Mouse (Mus musculus): Measurements from ENCODE around the gene Gpcpd1.
"Not testable (repeated sequence)": the region's sequence is repeated elsewhere in the genome, so short reads cannot be mapped to it uniquely, and the experiment has no call there.

Gene Gpcpd1

GRCm38 (mm10) chr2:132587240-132587779 is at the start of gene Gpcpd1:
Gene Gpcpd1 (minus strand): TSS chr2:132587729.
- DNase-seq (ENCODE audit: low read depth): no peak

DNA sequence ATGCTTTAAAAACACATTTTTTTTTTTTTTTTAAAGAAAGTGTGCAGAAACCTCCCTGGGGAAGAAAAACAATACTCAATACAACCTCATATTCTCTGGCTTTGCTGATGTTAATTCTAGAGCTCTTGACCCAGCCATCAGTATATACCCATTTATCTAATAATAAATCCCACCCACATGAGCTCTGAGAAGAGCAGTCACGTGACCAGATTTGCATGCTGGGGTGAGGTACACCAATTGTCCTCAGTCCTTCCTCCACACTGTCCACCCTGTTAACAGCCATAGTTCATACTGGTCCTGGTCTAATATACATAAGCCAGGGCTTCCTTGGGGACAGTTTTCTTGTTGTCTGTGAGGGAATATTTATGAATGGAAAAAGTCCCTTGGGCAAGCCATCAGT is 49.0 kb upstream of the Gpcpd1 start:
- no peak for DNase-seq (ENCODE audit: low read depth)

DNA sequence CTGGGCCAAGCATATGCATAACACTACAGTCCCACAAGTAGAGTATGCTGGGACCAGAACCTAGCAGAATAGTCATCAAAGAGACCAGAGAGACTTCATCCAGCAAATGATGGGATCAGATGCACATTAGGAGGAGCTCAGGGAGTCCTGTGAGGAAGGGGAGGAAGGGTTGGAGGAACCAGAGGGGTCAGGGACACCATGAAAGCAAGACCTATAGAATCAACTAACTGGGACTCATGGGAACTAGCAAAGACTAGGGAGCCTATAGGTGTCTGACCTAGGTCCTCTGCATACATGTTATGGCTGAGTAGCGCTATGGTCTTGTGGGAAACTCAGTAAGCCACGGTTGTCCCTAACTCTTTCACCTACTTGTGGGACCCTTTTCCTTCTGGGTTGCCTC is 41.1 kb upstream of the Gpcpd1 start:
- no peak for DNase-seq (ENCODE audit: low read depth)

DNA sequence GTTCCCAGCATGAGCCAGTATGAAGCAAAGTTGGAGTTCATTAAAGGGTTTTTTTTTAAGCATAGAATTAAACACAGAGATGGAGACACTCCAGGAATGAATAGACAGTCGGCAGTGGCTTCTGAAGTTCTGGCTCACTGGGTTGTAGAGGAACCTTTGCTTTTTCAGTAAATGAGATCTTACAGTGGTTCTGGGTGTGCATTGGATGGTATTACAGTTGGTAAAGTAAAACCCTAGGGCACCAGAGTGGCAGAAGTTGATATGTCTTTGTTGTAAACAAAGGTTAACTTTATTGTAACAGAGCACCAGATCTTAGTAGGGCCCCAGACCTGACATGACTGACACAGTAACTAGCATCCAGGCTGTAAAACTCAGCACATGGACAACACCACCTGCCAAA is 35.6 kb upstream of the Gpcpd1 start:
- DNase-seq (ENCODE audit: low read depth): no peak

DNA sequence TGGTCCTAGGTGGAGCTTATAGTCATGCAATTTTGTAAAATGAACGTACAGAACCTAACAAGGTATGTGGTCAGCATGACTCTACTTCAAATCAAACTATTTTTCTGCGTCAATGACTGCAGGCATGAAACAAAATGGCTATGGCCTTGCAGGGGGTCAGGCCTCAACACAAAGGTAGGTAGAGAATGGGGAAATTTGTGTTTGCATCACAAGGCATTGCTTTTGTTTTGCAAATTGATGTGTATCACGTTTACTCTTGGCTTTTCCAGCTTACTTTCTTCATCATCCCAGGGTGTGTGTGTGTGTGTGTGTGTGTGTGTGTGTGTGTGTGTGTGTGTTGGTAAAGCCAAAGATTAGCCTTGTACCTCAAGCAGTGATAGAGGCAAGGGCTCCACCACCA is 30.2 kb upstream of the Gpcpd1 start:
- DNase-seq (ENCODE audit: low read depth): no peak

- peak; percentile 97 for DNase-seq (ENCODE audit: low read depth)
These were observed 26.2 kb upstream of the Gpcpd1 start for GRCm38 (mm10) chr2:132613581-132614188.

DNA sequence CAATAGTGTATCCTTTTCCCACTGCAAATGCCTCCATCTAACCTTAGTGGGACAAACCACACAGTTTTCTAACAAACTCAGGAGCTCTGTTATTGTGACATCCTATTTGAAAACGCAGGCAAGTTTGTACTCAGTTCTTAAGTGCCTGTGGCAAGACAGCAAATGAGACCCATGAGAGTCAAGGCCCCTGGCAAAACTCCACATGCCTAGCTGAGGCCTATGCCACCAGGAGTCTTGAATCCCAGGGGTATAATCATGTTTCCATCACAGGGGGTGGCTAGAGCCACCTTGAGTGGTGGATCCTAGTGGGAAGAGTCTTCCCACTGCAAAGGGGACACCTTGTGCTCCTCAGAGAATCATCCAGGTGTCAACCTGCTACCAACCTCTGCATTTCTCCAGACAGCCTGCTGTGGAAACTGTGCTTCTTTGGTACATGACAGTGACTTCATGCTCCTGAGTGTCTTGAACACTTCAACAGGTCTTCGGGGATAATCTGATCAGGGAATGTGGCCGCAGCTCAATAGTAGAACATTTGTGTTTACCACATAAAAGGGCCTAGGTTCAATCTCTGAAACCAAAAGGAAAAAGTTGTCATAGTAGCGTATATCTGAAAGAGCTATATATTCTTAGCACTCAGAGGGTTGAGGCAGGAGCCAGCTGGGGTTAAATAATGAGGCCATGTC is 24.2 kb upstream of the Gpcpd1 start:
- DNase-seq (ENCODE audit: low read depth): no peak

- peak; percentile 30 for DNase-seq (ENCODE audit: low read depth)
These were observed 19.9 kb upstream of the Gpcpd1 start for GRCm38 (mm10) chr2:132607141-132608093.

DNA sequence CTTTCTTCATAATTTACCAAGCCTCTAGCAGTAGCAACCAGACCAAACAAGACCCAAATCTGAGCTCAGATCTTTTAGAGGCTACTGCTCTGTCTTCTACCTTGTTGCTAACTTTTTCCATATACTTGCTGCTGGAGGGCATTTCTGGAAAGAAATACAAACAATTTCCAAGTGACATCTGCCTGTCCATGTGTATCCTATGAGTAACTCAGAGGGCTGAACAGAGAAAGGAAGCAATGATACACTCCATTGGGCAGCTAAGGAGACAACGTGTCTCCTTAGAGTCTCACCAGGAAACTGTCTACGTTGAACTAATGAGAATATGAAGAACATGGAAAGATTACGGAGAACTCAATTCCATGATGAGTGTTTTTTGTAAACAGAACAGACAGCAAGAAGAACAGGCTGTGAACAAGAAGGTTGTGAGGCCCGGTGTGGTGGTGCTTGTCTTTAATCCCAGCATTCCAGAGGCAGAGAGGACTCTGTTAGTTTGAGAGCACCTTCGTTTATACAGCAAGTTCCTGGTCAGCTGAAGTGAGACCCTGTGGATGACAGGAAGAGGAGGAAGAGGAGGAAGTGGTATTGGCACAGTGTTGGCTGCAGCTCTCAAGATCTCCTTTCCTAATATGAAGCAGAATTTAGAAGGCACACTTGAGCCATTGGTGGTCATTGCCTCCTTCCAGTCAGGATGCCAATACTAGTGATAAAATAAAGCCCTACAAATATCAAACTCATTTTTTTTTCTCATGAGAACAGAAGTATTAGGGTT is 18.4 kb upstream of the Gpcpd1 start:
- no peak for DNase-seq (ENCODE audit: low read depth)

- no peak for DNase-seq (ENCODE audit: low read depth)
These were observed 17.4 kb upstream of the Gpcpd1 start for GRCm38 (mm10) chr2:132604922-132605321.

DNA sequence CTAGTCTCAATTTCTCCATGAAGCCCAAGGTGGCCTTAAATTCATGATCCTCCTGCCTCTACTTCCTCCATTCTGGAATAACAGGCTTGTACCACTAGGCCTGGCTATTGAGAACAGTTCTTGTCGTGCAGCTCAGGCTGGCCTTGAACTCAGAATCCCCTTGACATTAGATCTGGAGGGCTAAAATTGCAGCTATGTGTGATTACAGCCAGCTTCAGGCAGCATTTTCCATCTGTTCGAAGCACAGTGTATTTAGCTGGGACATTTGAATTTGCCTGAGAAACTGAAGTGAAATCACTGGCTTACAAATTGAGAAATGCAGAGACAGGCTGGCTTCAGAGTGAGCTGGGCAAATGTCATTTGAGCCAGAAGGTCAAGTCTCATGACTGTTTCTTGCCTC is 16.2 kb upstream of the Gpcpd1 start:
- no peak for DNase-seq (ENCODE audit: low read depth)

GRCm38 (mm10) chr2:132601777-132602176 is 14.2 kb upstream of the Gpcpd1 start:
- no peak for DNase-seq (ENCODE audit: low read depth)

GRCm38 (mm10) chr2:132600081-132600480 is 12.6 kb upstream of the Gpcpd1 start:
- DNase-seq (ENCODE audit: low read depth): no peak

- DNase-seq (ENCODE audit: low read depth): peak; percentile 83
These were observed 11.6 kb upstream of the Gpcpd1 start for GRCm38 (mm10) chr2:132599127-132599526.

GRCm38 (mm10) chr2:132597866-132598480 is 10.4 kb upstream of the Gpcpd1 start:
- DNase-seq (ENCODE audit: low read depth): peak; percentile 52

- no peak for DNase-seq (ENCODE audit: low read depth)
These were observed 9.7 kb upstream of the Gpcpd1 start for GRCm38 (mm10) chr2:132597226-132597625.

- DNase-seq (ENCODE audit: low read depth): no peak
These were observed 8.2 kb upstream of the Gpcpd1 start for GRCm38 (mm10) chr2:132595601-132596235.

GRCm38 (mm10) chr2:132592126-132592525 is 4.6 kb upstream of the Gpcpd1 start:
- no peak for DNase-seq (ENCODE audit: low read depth)

- not testable (repeated sequence) for DNase-seq (ENCODE audit: low read depth)
These were observed 4.0 kb upstream of the Gpcpd1 start for GRCm38 (mm10) chr2:132591579-132591978.

GRCm38 (mm10) chr2:132589906-132590538 is 2.5 kb upstream of the Gpcpd1 start:
- no peak for DNase-seq (ENCODE audit: low read depth)
